Mouse (Mus musculus): ENCODE measurements around the gene Trip13. TPM values are rescaled to one million over a fixed set of nuclear protein-coding genes. Genes with fewer than 3 reads are reported as not detected.

Gene Trip13
- total RNA-seq, 2 experiments from 2014 or later = 23.7 to 30.8 TPM

GRCm38 (mm10) chr13:73892493-73893178 is 44.9 kb downstream of the Trip13 start:
- ATAC-seq (ENCODE audit: poor library complexity, severe bottlenecking) = no peak

GRCm38 (mm10) chr13:73887415-73887874 is 50.1 kb downstream of the Trip13 start:
- ATAC-seq (ENCODE audit: poor library complexity, severe bottlenecking) = no peak

- no peak for ATAC-seq (ENCODE audit: poor library complexity, severe bottlenecking)
Measured at GRCm38 (mm10) chr13:73886601-73887000, 51.0 kb downstream of the Trip13 start.

- no peak for ATAC-seq (ENCODE audit: poor library complexity, severe bottlenecking)
Measured at GRCm38 (mm10) chr13:73886066-73886465, 51.5 kb downstream of the Trip13 start.

- no peak for ATAC-seq (ENCODE audit: poor library complexity, severe bottlenecking)
Measured at GRCm38 (mm10) chr13:73885656-73886055, 51.9 kb downstream of the Trip13 start.

DNA sequence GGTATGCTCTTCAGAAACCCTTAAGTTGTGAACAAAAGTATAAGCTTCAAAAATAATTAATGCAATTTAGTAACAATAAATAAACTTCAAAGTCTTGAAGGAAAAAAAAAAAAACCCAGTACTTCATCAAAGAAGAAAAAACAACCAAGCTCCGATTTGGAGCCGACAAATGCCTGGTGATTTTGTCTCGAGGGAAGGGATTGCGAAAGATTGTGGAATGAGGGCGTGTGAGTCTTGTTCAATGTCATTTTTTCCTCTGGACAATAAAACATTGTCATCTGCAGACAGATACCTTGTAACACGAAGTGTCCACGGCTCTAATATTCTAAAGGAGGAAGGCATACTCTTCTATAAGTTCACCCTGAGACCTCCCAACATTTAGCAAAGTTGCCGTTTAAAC is 56.2 kb downstream of the Trip13 start:
- ATAC-seq (ENCODE audit: poor library complexity, severe bottlenecking) = no peak

DNA sequence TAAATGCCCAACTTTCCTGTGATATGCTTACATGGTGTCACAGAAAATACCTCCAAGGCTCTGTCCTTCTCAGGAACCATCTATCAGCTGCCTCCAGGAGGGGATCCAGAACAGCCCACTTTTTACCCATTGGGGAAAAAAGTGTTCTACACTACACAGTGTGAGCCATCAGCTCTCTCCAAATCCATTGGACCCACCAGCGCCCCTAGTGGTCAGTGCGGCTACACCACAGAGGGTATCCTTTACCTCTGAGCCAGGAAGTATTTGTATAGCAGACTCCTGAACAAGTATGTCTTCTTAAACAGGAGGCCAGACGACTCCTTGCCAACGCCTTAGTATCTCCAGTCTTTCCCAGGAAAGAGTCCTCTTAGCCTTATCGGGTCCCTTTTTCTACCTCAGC is 57.8 kb downstream of the Trip13 start:
- ATAC-seq (ENCODE audit: poor library complexity, severe bottlenecking) = no peak

DNA sequence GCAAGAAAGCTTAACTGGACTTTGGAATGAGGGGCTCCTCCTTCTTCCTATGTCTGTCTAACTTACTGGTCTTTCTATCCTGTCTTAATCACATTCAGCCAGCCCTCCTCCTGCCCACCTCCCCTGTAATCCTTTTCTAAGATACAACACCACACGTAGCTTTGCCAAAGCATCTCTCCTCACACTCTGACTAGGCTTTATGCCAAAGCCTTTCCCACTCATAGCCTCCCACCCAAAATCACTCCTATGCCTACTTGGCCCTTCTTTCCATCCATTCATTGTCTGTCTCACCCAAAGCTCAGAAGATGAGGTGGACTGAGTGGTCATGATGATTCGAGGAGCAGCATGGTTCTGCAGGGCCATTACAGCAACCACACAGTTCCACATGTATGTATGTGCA is 65.4 kb downstream of the Trip13 start:
- no peak for ATAC-seq (ENCODE audit: poor library complexity, severe bottlenecking)

Other genes starting within 250 kb of the Trip13 start
- gene Slc6a19, start 232.9 kb downstream of the Trip13 start, total RNA-seq (2015) = 0.34 TPM in 1 of 2 replicates, not detected in the other
- gene Slc6a19, start 232.9 kb downstream of the Trip13 start, total RNA-seq (2017) = 0.04 TPM in 1 of 2 replicates, not detected in the other
- 3.6 and 8.3 TPM in 2 replicates for gene Slc12a7, start 204.7 kb downstream of the Trip13 start, total RNA-seq (2015)
- 2.6 and 4.3 TPM in 2 replicates for gene Slc12a7, start 204.7 kb downstream of the Trip13 start, total RNA-seq (2017)
- not detected in 2 replicates for gene Nkd2, start 90.2 kb downstream of the Trip13 start, total RNA-seq (2015)
- 0.07 TPM in 1 of 2 replicates, not detected in the other for gene Nkd2, start 90.2 kb downstream of the Trip13 start, total RNA-seq (2017)
- 58.4 and 67.9 TPM in 2 replicates for gene Brd9, start within 50 bp of the Trip13 start, total RNA-seq (2015)
- 117 and 154 TPM in 2 replicates for gene Brd9, start within 50 bp of the Trip13 start, total RNA-seq (2017)
- not detected in 2 replicates for gene Zdhhc11, start 26.1 kb upstream of the Trip13 start, total RNA-seq (2015)
- not detected in 2 replicates for gene Zdhhc11, start 26.1 kb upstream of the Trip13 start, total RNA-seq (2017)
- gene Tppp, start 71.6 kb upstream of the Trip13 start, total RNA-seq (2015) = 0.05 and 0.16 TPM in 2 replicates
- 0.08 and 0.51 TPM in 2 replicates for gene Tppp, start 71.6 kb upstream of the Trip13 start, total RNA-seq (2017)
- 7.6 and 8.2 TPM in 2 replicates for gene Cep72, start 124.5 kb upstream of the Trip13 start, total RNA-seq (2015)
- 8.9 and 15.7 TPM in 2 replicates for gene Cep72, start 124.5 kb upstream of the Trip13 start, total RNA-seq (2017)
- not detected in 2 replicates for gene Slc9a3, start 183.7 kb upstream of the Trip13 start, total RNA-seq (2015)
- gene Slc9a3, start 183.7 kb upstream of the Trip13 start, total RNA-seq (2017) = not detected in 2 replicates

Data from megakaryocyte, adult 5-6 weeks (primary cell).